Mouse (Mus musculus): Measurements from ENCODE around the gene Zfp52.

Gene Zfp52

GRCm38 (mm10) chr17:21557831-21558230 is 22.5 kb downstream of the Zfp52 start:
- DNase-seq (ENCODE audit: low spot score in 2 of 2): no peak

DNA sequence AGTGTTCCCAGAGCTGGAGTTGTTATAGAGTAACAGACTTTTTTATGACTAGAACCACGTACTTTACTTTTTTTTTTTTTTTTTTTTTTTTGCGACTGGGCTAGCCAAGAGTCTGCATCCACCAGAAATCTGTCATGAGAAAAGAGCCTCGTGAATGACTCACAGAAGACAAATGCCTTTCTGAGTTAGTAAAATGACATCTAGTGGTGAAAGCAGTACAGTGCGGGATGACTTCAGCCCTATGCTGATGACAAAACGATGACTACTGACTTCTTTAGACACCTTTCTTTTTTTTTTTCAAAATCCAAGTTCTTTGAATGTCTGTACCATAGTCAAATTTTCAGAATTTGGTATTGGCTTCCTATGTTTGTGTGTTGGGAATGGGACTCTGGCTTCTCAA is 30.9 kb downstream of the Zfp52 start:
- DNase-seq (ENCODE audit: low spot score in 2 of 2): peak in 1 of 2 experiments; percentile 6

DNA sequence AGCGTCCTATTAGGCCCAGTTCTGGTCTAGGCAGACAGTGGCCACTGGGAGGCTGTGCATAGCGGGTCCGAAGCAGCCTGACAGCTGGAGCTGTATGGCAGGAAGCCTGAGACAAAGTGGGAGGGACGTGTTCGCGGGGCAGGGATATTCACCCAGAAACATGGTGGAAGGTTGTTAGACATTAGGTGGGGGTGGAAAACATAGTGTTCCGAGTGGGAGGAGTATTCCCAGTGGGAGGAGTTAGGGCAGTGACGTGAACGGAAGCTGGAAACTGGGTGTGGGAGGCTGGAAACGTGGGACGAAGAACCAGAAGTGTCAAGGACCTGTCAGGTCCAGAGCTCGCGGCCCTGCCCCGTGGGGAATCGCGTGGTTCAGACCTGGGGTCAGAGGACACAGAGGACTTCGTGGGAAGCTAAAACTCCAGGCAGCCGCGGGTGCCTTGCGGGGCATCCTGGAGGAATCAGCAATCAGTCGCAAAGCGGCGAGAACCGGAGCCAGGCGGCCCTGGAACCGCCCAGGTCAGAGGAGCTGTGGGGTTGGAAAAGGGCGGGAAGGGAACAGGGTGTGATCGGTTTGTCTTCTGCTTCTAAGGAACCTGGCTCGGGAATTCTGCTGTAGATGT is 31.5 kb downstream of the Zfp52 start, which contains the start of gene Zfp948:
Gene Zfp948, plus strand, starts transcription at position 281 of the 622 bp plus-strand sequence.
- peak; percentile 67 to 76 for DNase-seq (ENCODE audit: low spot score in 2 of 2)

DNA sequence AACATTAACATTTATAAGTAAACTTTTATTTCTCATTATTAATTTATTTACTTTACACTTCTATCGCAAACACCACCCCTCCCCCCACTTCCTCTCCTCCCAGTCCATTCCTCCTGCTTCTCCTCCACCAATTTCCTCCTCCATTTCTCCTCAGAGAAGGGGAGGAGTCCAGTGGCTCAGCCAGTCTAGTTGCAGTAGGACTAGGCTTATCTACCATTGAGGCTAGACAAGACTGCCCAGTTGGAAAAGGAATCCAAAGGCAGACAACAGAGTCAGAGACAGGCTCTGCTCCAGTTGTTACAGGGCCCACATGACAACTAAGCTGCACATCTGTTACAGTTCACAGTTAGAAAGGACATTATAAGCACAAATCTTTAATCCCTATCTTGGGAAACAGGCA is 32.4 kb downstream of the Zfp52 start:
- no peak for DNase-seq (ENCODE audit: low spot score in 2 of 2)

GRCm38 (mm10) chr17:21579080-21579479 is 43.7 kb downstream of the Zfp52 start:
- no peak for DNase-seq (ENCODE audit: low spot score in 2 of 2)

GRCm38 (mm10) chr17:21579493-21580175 is 44.3 kb downstream of the Zfp52 start:
- no peak for DNase-seq (ENCODE audit: low spot score in 2 of 2)

- no peak for DNase-seq (ENCODE audit: low spot score in 2 of 2)
Measured at GRCm38 (mm10) chr17:21585521-21585920, 50.2 kb downstream of the Zfp52 start.

Measured in urinary bladder, adult 18-20 months (tissue).